Mouse (Mus musculus): ENCODE results near the gene Ubtd1.

The Ubtd1 gene

GRCm38 (mm10) chr19:42017399-42018247 is 36.1 kb downstream of the Ubtd1 start:
- in situ Hi-C loops (cut with MboI, MseI) = loop anchor here in 1 of 2 experiments (5.0 kb wide), 1 partner anchor 35 kb away; the partner anchor contains the start of genes Mms19 and Ubtd1

- in situ Hi-C loops (cut with MboI, MseI) = loop anchor here in 1 of 2 experiments (5.0 kb wide), 1 partner anchor 37 kb away; the partner anchor contains the start of genes Mms19 and Ubtd1
Observed at GRCm38 (mm10) chr19:42019011-42019522, 37.5 kb downstream of the Ubtd1 start.

GRCm38 (mm10) chr19:42021681-42022541 is 40.3 kb downstream of the Ubtd1 start:
- in situ Hi-C loops (cut with MboI, MseI) = no loop called here

GRCm38 (mm10) chr19:42022542-42022848 is 40.9 kb downstream of the Ubtd1 start:
- in situ Hi-C loops (cut with MboI, MseI) = no loop called here

- in situ Hi-C loops (cut with MboI, MseI) = loop anchor here in 1 of 2 experiments (5.0 kb wide), 1 partner anchor 39 kb away; no protein-coding TSS in a partner anchor
Observed at GRCm38 (mm10) chr19:42026158-42026557, 44.6 kb downstream of the Ubtd1 start.

GRCm38 (mm10) chr19:42031112-42031511 is 49.5 kb downstream of the Ubtd1 start:
- in situ Hi-C loops (cut with MboI, MseI) = loop anchor here (5.0 to 10.0 kb wide), 2 partner anchors 79 to 134 kb away; partner anchors contain the start of gene Zfyve27 (in 1 of the 2)

- in situ Hi-C loops (cut with MboI, MseI) = loop anchor here (5.0 to 10.0 kb wide), 2 partner anchors 81 to 131 kb away; partner anchors contain the start of gene Zfyve27 (in 1 of the 2)
Observed at GRCm38 (mm10) chr19:42033611-42034010, 52.0 kb downstream of the Ubtd1 start.

GRCm38 (mm10) chr19:42034146-42034775 is 52.7 kb downstream of the Ubtd1 start:
- in situ Hi-C loops (cut with MboI, MseI) = loop anchor here (5.0 to 10.0 kb wide), 2 partner anchors 82 to 131 kb away; partner anchors contain the start of gene Zfyve27 (in 1 of the 2)

GRCm38 (mm10) chr19:42034881-42035455 is 53.4 kb downstream of the Ubtd1 start:
- in situ Hi-C loops (cut with MboI, MseI) = loop anchor here (5.0 to 10.0 kb wide), 2 partner anchors 83 to 130 kb away; partner anchors contain the start of gene Zfyve27 (in 1 of the 2)

- in situ Hi-C loops (cut with MboI, MseI) = loop anchor here in 1 of 2 experiments (10.0 kb wide), 1 partner anchor 129 kb away; the partner anchor contains the start of gene Zfyve27
Observed at GRCm38 (mm10) chr19:42035456-42036248, 54.1 kb downstream of the Ubtd1 start, which contains the start of gene Ankrd2. Gene Ankrd2, plus strand, starts transcription at chr19:42036000.

- in situ Hi-C loops (cut with MboI, MseI) = loop anchor here in 1 of 2 experiments (10.0 kb wide), 1 partner anchor 128 kb away; the partner anchor contains the start of gene Zfyve27
Observed at GRCm38 (mm10) chr19:42036357-42036756, 54.8 kb downstream of the Ubtd1 start.

- in situ Hi-C loops (cut with MboI, MseI) = loop anchor here in 1 of 2 experiments (10.0 kb wide), 1 partner anchor 128 kb away; the partner anchor contains the start of gene Zfyve27
Observed at GRCm38 (mm10) chr19:42037167-42037702, 55.7 kb downstream of the Ubtd1 start.

GRCm38 (mm10) chr19:42038310-42038709 is 56.7 kb downstream of the Ubtd1 start:
- in situ Hi-C loops (cut with MboI, MseI) = loop anchor here in 1 of 2 experiments (10.0 kb wide), 1 partner anchor 126 kb away; the partner anchor contains the start of gene Zfyve27

- in situ Hi-C loops (cut with MboI, MseI) = loop anchor here in 1 of 2 experiments (5.0 kb wide), 1 partner anchor 108 kb away; no protein-coding TSS in a partner anchor
Observed at GRCm38 (mm10) chr19:42043988-42044387, 62.4 kb downstream of the Ubtd1 start.

GRCm38 (mm10) chr19:42045269-42046102 is 63.9 kb downstream of the Ubtd1 start, which contains the start of gene Hoga1:
Gene Hoga1, plus strand, starts transcription at chr19:42045610.
- in situ Hi-C loops (cut with MboI, MseI) = no loop called here

GRCm38 (mm10) chr19:42050251-42050650 is 68.7 kb downstream of the Ubtd1 start:
- in situ Hi-C loops (cut with MboI, MseI) = no loop called here

- in situ Hi-C loops (cut with MboI, MseI) = no loop called here
Observed at GRCm38 (mm10) chr19:42051351-42051750, 69.8 kb downstream of the Ubtd1 start.

GRCm38 (mm10) chr19:42051948-42052347 is 70.4 kb downstream of the Ubtd1 start, which contains the start of gene 4933411K16Rik:
Gene 4933411K16Rik, plus strand, starts transcription at chr19:42052248.
- in situ Hi-C loops (cut with MboI, MseI) = no loop called here
